ENCODE assay signal across 20 mouse cellular contexts in genomic region chr15:88544216-88544615, GRCm38 (mm10). TPM values are rescaled to one million over a fixed set of nuclear protein-coding genes. Genes with fewer than 3 reads are reported as not detected.
"Had no signal": no experiment of that assay in that cellular context is flagged by ENCODE, and none has a peak within 500 bp of the region (broad histone marks: within the 10 kb centered on the region; RNA-seq: fewer than 3 reads in every experiment).

No protein-coding gene starts in this region.

- H3K36me3 ChIP-seq: limb, embryonic 15.5 days; liver, embryonic 15.5 days; midbrain, embryonic 15.5 days had no signal

- H3K9ac ChIP-seq: limb, embryonic 15.5 days; liver, embryonic 15.5 days; midbrain, embryonic 15.5 days had no signal

- H3K27me3 ChIP-seq: limb, embryonic 15.5 days; liver, embryonic 15.5 days; megakaryocyte, embryonic 14.5 days; midbrain, embryonic 15.5 days had no signal

- DNase-seq: kidney, adult 9 months; kidney, postnatal 10 days; kidney, postnatal 4 days; lung, adult 2 months; right cerebral cortex, postnatal 14 days had no signal

- H3K4me1 ChIP-seq: limb, embryonic 15.5 days; liver, embryonic 15.5 days; megakaryocyte, embryonic 14.5 days; midbrain, embryonic 15.5 days had no signal

- ATAC-seq: lung, postnatal 0 days; midbrain, embryonic 15.5 days had no signal

- H3K9me3 ChIP-seq: limb, embryonic 15.5 days; liver, embryonic 15.5 days; midbrain, embryonic 15.5 days had no signal

- H3K27ac ChIP-seq: layer of hippocampus, adult 2 months; limb, embryonic 15.5 days; liver, embryonic 15.5 days; macrophage; midbrain, embryonic 15.5 days had no signal

- H3K4me2 ChIP-seq: limb, embryonic 15.5 days; liver, embryonic 15.5 days; midbrain, embryonic 11.5 days; midbrain, embryonic 15.5 days had no signal

- H3K4me3 ChIP-seq: layer of hippocampus, adult 2 months; limb, embryonic 15.5 days; liver, embryonic 15.5 days; megakaryocyte, embryonic 14.5 days; midbrain, embryonic 15.5 days had no signal

RNA-seq across cellular contexts. Expression of gene Zdhhc25, which starts 55.9 kb away (rescaled TPM):
- total RNA-seq: layer of hippocampus, adult 2 months; layer of hippocampus, postnatal 10 days; left cerebral cortex, adult 18-20 months; left cerebral cortex, postnatal 14 days had no signal
- polyA plus RNA-seq: limb, embryonic 11.5 days; limb, embryonic 15.5 days; liver, embryonic 15.5 days; lung, adult 2 months; lung, postnatal 0 days; macrophage; midbrain, embryonic 11.5 days; midbrain, embryonic 15.5 days; neural tube, embryonic 14.5 days; spleen, adult 2 months; stomach, embryonic 16.5 days had no signal
